Mouse (Mus musculus): ENCODE data around the gene Abhd4. TPM values are rescaled to one million over a fixed set of nuclear protein-coding genes. Genes with fewer than 3 reads are reported as not detected.

The Abhd4 gene
- polyA plus RNA-seq, 1 experiment from 2014 or later: 81.2 TPM

GRCm38 (mm10) chr14:54233559-54234143, 20.3 kb upstream of the Abhd4 start:
- Histone ChIP-seq H3K4me3 (ENCODE audit: low read depth, low read length) (no peak overlapping the region), H3K27me3 (replicated peaks; ENCODE audit: insufficient read depth, low read length) (no peaks in the 10 kb centered on the region), H3K9me3 (ENCODE audit: low read length) (no peaks in the 10 kb centered on the region), H3K4me2 (replicated peaks; ENCODE audit: low read depth, low read length) (0 out of 2 replicates have a peak overlapping the region, but pooled peaks have one; percentile 0), H3K36me3 (ENCODE audit: insufficient read depth, low read length) (no peaks in the 10 kb centered on the region), H3K9ac (replicated peaks; ENCODE audit: low read depth) (no peak overlapping the region), H3K4me1 (ENCODE audit: insufficient read depth, low read depth, low read length) (peaks cover 6% of the 10 kb centered on the region; the same call in 1 of the 2 replicates), H3K27ac (ENCODE audit: low read length) (peak overlapping the region; percentile 71)
- TF ChIP-seq CTCF (IDR thresholded peaks at IDR 0.05): no peak
- no peak for TF ChIP-seq EP300 (IDR thresholded peaks at IDR 0.05)
- DNase-seq (ENCODE audit: low spot score) (no peak), ATAC-seq (no peak)
- 37% methylated on average over 16 of the region's 16 CpGs for WGBS

- no peak for TF ChIP-seq CTCF (IDR thresholded peaks at IDR 0.05)
- no peak for TF ChIP-seq EP300 (IDR thresholded peaks at IDR 0.05)
- H3K9me3 ChIP-seq (ENCODE audit: low read length): no peaks in the 10 kb centered on the region
- no peak for ATAC-seq
- no peaks in the 10 kb centered on the region for H3K36me3 ChIP-seq (ENCODE audit: insufficient read depth, low read length)
- no peaks in the 10 kb centered on the region for H3K27me3 ChIP-seq (replicated peaks; ENCODE audit: insufficient read depth, low read length)
- H3K9ac ChIP-seq (replicated peaks; ENCODE audit: low read depth): no peak overlapping the region
- H3K4me3 ChIP-seq (ENCODE audit: low read depth, low read length): no peak overlapping the region
- no peak overlapping the region for H3K4me2 ChIP-seq (replicated peaks; ENCODE audit: low read depth, low read length)
- 76% methylated on average over 20 of the region's 20 CpGs for WGBS
- DNase-seq (ENCODE audit: low spot score): no peak
- peaks cover 6% of the 10 kb centered on the region; the same call in 1 of the 2 replicates for H3K4me1 ChIP-seq (ENCODE audit: insufficient read depth, low read depth, low read length)
- H3K27ac ChIP-seq (ENCODE audit: low read length): peak overlapping the region; percentile 71
These were observed 19.6 kb upstream of the Abhd4 start for GRCm38 (mm10) chr14:54234231-54235040.

GRCm38 (mm10) chr14:54235825-54236540, 18.0 kb upstream of the Abhd4 start:
- no peak overlapping the region for H3K4me3 ChIP-seq (ENCODE audit: low read depth, low read length)
- 0 out of 2 replicates have a peak, but pooled peaks cover 9% of the 10 kb centered on the region for H3K36me3 ChIP-seq (ENCODE audit: insufficient read depth, low read length)
- TF ChIP-seq CTCF (IDR thresholded peaks at IDR 0.05) (no peak), EP300 (IDR thresholded peaks at IDR 0.05) (peak; percentile 85)
- no peaks in the 10 kb centered on the region for H3K9me3 ChIP-seq (ENCODE audit: low read length)
- H3K27ac ChIP-seq (ENCODE audit: low read length): peak overlapping the region; percentile 71
- peak; percentile 79 for DNase-seq (ENCODE audit: low spot score)
- no peaks in the 10 kb centered on the region for H3K27me3 ChIP-seq (replicated peaks; ENCODE audit: insufficient read depth, low read length)
- no peak overlapping the region for H3K9ac ChIP-seq (replicated peaks; ENCODE audit: low read depth)
- H3K4me2 ChIP-seq (replicated peaks; ENCODE audit: low read depth, low read length): no peak overlapping the region
- H3K4me1 ChIP-seq (ENCODE audit: insufficient read depth, low read depth, low read length): peaks cover 6% of the 10 kb centered on the region; the same call in 1 of the 2 replicates
- peak; percentile 64 for ATAC-seq
- WGBS: 43% methylated on average over 5 of the region's 5 CpGs

GRCm38 (mm10) chr14:54236881-54237280, 17.1 kb upstream of the Abhd4 start:
- Histone ChIP-seq H3K9ac (replicated peaks; ENCODE audit: low read depth) (no peak overlapping the region), H3K4me1 (ENCODE audit: insufficient read depth, low read depth, low read length) (peaks cover 6% of the 10 kb centered on the region; the same call in 1 of the 2 replicates), H3K4me2 (replicated peaks; ENCODE audit: low read depth, low read length) (no peak overlapping the region), H3K4me3 (ENCODE audit: low read depth, low read length) (no peak overlapping the region), H3K9me3 (ENCODE audit: low read length) (0 out of 2 replicates have a peak, but pooled peaks cover 1% of the 10 kb centered on the region), H3K27ac (ENCODE audit: low read length) (peak overlapping the region; percentile 71; the same call in 1 of the 2 replicates), H3K36me3 (ENCODE audit: insufficient read depth, low read length) (peaks cover 16% of the 10 kb centered on the region), H3K27me3 (replicated peaks; ENCODE audit: insufficient read depth, low read length) (no peaks in the 10 kb centered on the region)
- 88% methylated on average over 5 of the region's 5 CpGs for WGBS
- TF ChIP-seq CTCF (IDR thresholded peaks at IDR 0.05): no peak
- no peak for TF ChIP-seq EP300 (IDR thresholded peaks at IDR 0.05)
- no peak for DNase-seq (ENCODE audit: low spot score)
- ATAC-seq: no peak

GRCm38 (mm10) chr14:54239002-54239736, 14.8 kb upstream of the Abhd4 start:
- no peak overlapping the region for H3K27ac ChIP-seq (ENCODE audit: low read length)
- peaks cover 29% of the 10 kb centered on the region for H3K36me3 ChIP-seq (ENCODE audit: insufficient read depth, low read length)
- WGBS: 14% methylated on average over 7 of the region's 7 CpGs
- no peaks in the 10 kb centered on the region for H3K4me1 ChIP-seq (ENCODE audit: insufficient read depth, low read depth, low read length)
- peak; percentile 71 for ATAC-seq
- H3K9me3 ChIP-seq (ENCODE audit: low read length): 0 out of 2 replicates have a peak, but pooled peaks cover 2% of the 10 kb centered on the region
- H3K4me3 ChIP-seq (ENCODE audit: low read depth, low read length): no peak overlapping the region
- no peak overlapping the region for H3K9ac ChIP-seq (replicated peaks; ENCODE audit: low read depth)
- peak; percentile 97 for TF ChIP-seq CTCF (IDR thresholded peaks at IDR 0.05)
- TF ChIP-seq EP300 (IDR thresholded peaks at IDR 0.05): peak; percentile 31; the same call in 1 of the 2 replicates
- H3K4me2 ChIP-seq (replicated peaks; ENCODE audit: low read depth, low read length): no peak overlapping the region
- H3K27me3 ChIP-seq (replicated peaks; ENCODE audit: insufficient read depth, low read length): no peaks in the 10 kb centered on the region
- peak; percentile 92 for DNase-seq (ENCODE audit: low spot score)
